Mouse (Mus musculus): ENCODE results near the gene Mrpl48. TPM values are rescaled to one million over a fixed set of nuclear protein-coding genes. Genes with fewer than 3 reads are reported as not detected.

Gene Mrpl48
- polyA plus RNA-seq (2012; rRNA removed), result 22.2 and 24.7 TPM in 2 replicates

DNA sequence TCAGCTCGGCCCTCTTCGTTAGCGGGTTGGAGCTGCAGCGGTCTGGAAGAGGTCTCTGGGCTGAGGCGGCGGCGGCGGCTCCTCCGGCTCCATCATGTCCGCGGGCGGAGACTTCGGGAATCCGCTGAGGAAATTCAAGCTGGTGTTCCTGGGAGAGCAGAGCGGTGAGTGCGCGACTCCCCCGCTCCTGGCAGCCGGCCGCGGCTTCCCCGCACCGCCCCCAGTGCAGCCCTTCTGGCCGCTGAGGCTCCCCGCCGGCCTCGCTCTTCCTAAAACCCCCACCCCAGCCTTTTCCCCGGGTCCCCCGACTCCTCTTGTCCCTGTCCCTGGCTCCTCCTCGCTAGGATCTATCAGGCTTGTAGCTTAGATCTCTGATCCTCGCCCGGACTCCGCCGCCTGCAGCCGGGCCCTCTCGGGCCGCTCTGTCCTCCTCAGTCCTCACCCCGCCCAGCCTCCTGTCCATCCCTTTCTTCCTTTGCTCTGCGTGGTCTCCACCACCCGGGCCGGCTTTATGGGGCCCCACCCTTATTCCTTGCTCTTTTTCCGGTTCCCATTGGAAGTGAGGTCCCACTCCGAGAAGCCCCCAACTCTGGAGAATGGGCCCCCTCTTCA lies at the start of gene Mrpl48:
TSS of gene Mrpl48 (minus strand) at position 172 of the 612 bp plus-strand sequence.

DNA sequence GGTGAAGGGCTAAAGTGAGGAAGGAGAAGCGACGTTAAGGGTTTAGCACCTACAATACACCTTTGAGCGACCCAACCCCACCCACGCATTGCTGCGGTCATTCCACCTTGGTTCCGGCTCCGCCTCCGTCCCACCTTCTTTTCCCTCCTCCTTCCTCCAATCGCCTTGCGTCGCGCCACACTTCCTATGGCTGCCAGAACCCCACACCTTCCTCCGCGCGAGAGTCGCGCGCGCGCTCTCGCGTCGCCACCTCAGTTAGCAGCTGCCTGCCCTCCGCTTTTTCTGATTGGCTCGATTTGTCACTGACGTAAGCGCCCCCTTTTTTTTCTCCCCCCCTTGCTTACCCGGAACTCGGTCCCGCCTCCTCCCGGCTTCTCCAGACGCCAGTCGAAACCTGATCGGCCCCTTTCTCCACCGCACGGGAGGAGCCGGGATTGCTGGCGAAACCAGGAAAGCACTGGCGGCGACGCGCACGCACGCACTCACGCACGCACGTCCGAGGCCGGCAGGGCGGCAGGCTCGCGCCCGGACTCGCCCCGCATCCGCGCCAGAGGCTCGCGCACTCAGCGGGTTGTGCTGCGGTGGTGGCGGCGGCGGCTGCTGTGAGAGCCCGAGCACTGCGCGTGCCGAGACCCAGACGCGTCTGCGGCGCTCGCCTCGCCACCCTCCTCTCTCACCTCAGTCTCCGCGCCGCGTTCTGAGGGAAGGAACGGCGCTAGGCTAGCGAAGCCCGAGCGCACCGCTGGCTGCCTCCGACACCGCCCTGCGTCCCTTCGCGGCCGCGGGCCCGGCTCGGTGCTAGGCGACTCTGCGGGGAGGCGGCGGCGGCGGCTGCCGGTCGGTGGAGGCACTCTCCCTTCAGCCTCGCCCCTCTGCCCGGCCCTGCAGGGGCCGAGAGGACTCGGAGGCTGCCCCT lies 629 bp downstream of the Mrpl48 start, which contains the start of gene Rab6a:
TSS of gene Rab6a (plus strand) at position 197 of the 916 bp plus-strand sequence.

DNA sequence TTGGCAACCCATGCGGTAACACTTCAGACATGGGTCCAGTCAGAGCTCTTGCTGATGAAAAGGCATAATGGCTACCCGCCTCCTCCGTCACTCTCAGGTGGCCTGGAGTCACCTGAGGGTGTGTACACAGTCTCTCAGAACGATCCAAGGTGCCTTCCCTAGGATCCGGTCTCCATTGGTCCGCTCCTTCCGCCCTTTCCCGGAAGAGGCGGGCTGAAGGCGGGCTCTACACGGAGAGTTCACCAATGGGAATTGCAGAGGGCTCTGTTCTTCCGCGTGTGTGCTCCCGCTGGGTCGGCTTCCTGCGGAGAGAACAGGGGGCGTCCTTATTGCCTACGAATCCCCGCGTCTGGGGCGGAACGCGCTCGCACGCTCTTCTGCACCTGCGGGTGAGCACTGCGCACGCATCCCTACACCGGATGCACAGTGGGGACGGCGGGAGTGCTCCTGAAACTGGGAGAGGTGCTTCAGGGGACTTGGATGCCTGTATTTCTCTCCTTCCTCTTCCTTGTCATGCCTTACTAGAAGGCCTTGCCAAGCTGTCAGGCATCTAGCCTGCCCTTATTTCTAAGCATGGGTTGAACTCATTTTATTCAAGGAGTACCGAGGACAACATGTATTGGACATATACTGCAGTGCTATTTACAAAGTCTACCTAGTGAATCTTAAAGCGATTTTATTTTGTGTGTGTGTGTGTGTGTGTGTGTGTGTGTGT lies 71.1 kb downstream of the Mrpl48 start, which contains the start of gene Coa4:
TSS of gene Coa4 (plus strand) at position 268 of the 715 bp plus-strand sequence.

DNA sequence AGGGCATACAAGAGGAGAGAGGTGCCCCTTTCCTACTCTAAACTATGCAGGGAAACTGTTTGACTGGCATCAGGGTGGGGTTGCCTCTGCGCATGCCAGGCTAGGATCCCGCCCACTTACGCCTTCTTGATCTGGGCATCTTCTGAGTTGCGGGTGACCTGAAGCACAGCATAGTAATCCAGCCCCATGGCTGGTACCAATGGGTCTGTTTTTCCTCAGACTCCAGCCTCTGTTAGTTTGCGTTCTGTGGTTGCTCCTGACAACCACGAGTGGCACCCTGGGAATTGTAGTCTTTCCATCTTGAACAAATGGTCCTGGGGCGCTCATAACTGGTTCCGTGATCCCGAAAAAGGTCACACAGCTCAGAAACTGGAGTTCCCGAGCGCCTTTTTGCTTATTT lies 93.5 kb downstream of the Mrpl48 start, which contains the start of gene Dnajb13:
TSS of gene Dnajb13 (minus strand) at position 388 of the 400 bp plus-strand sequence.

Other genes starting within 250 kb of the Mrpl48 start
- 9.3 and 9.8 TPM in 2 replicates for gene C2cd3, start 236.1 kb downstream of the Mrpl48 start, polyA plus RNA-seq (2012; rRNA removed)
- 18.1 and 20.8 TPM in 2 replicates for gene Ppme1, start 236.0 kb downstream of the Mrpl48 start, polyA plus RNA-seq (2012; rRNA removed)
- 0.02 TPM in 1 of 2 replicates, not detected in the other for gene Ucp3, start 135.3 kb downstream of the Mrpl48 start, polyA plus RNA-seq (2012; rRNA removed)
- 267 and 321 TPM in 2 replicates for gene Ucp2, start 115.0 kb downstream of the Mrpl48 start, polyA plus RNA-seq (2012; rRNA removed)
- 0.50 and 0.53 TPM in 2 replicates for gene Dnajb13, start 93.3 kb downstream of the Mrpl48 start, polyA plus RNA-seq (2012; rRNA removed)
- 8.6 and 10.2 TPM in 2 replicates for gene Coa4, start 71.2 kb downstream of the Mrpl48 start, polyA plus RNA-seq (2012; rRNA removed)
- 25.8 and 28.6 TPM in 2 replicates for gene Rab6a, start 891 bp downstream of the Mrpl48 start, polyA plus RNA-seq (2012; rRNA removed)
- 0.28 and 0.46 TPM in 2 replicates for gene Plekhb1, start 54.1 kb upstream of the Mrpl48 start, polyA plus RNA-seq (2012; rRNA removed)
- 3.7 and 3.8 TPM in 2 replicates for gene Fam168a, start 98.3 kb upstream of the Mrpl48 start, polyA plus RNA-seq (2012; rRNA removed)